Mouse (Mus musculus): ENCODE results near the gene Gfy. TPM values are rescaled to one million over a fixed set of nuclear protein-coding genes. Genes with fewer than 3 reads are reported as not detected.
A peak's percentile ranks its signal among the peaks of the same experiment; 100 is the strongest.
"Not testable (repeated sequence)": the region's sequence is repeated elsewhere in the genome, so short reads cannot be mapped to it uniquely, and the experiment has no call there.

The Gfy gene
- polyA plus RNA-seq, 1 experiment from 2014 or later, result not detected

DNA sequence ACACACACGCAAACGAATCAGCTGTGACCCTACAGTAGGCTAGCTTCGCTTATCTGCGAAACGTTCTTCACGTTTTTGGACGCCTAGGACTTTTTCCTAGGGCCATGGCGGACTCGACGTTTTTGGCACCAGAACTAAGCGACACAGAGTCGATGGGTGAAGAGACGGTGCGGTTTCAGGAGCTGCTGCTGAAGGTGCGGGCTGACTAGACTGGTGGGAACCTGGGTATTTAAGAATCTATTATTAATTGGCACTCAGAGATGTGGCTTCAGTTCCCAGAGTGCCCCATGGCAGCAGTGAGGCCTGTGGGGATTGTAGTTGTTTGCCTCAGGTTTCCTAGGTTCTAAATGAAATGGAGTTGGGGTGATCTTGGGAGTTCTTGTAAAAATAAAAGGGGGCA, 23.2 kb downstream of the Gfy start:
- no peak overlapping the region for H3K4me2 ChIP-seq
- H3K9me3 ChIP-seq (replicated peaks), result no peaks in the 10 kb centered on the region
- H3K4me3 ChIP-seq, result no peak overlapping the region
- ATAC-seq (ENCODE audit: insufficient number of reproducible peaks, low FRiP score), result no peak
- WGBS, result 92% methylated on average over 15 of the region's 15 CpGs
- no peak overlapping the region for H3K9ac ChIP-seq
- peaks cover 40% of the 10 kb centered on the region for H3K36me3 ChIP-seq
- no peaks in the 10 kb centered on the region for H3K27me3 ChIP-seq (replicated peaks)
- H3K4me1 ChIP-seq (replicated peaks), result peaks cover 12% of the 10 kb centered on the region
- H3K27ac ChIP-seq (ENCODE audit: poor library complexity, severe bottlenecking), result no peak overlapping the region

DNA sequence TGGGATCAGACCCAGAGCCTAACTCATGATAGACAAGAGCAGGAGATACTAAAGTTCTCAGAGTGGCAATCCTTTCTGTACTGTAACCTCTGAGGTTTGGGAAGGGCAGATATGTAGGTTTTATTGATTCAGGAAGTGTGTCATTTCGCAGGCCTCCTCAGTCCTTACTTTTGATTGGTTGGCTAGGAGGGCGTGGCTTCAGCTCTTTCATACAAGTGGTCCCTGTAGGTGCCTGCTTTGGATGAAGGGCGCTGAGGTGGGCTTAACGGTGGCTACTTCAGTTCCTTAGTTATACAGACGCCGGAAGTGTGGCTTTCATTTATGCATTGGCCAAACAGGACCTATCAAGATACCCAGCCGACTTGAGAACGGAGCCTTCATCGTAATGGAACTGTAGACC, 23.8 kb downstream of the Gfy start:
- peaks cover 36% of the 10 kb centered on the region for H3K36me3 ChIP-seq
- no peaks in the 10 kb centered on the region for H3K27me3 ChIP-seq (replicated peaks)
- peaks cover 12% of the 10 kb centered on the region for H3K4me1 ChIP-seq (replicated peaks)
- no peaks in the 10 kb centered on the region for H3K9me3 ChIP-seq (replicated peaks)
- H3K4me3 ChIP-seq, result 0 out of 2 replicates have a peak overlapping the region, but pooled peaks have one; percentile 66
- WGBS, result 82% methylated on average over 9 of the region's 9 CpGs
- H3K4me2 ChIP-seq, result no peak overlapping the region
- no peak overlapping the region for H3K27ac ChIP-seq (ENCODE audit: poor library complexity, severe bottlenecking)
- ATAC-seq (ENCODE audit: insufficient number of reproducible peaks, low FRiP score), result no peak
- no peak overlapping the region for H3K9ac ChIP-seq

DNA sequence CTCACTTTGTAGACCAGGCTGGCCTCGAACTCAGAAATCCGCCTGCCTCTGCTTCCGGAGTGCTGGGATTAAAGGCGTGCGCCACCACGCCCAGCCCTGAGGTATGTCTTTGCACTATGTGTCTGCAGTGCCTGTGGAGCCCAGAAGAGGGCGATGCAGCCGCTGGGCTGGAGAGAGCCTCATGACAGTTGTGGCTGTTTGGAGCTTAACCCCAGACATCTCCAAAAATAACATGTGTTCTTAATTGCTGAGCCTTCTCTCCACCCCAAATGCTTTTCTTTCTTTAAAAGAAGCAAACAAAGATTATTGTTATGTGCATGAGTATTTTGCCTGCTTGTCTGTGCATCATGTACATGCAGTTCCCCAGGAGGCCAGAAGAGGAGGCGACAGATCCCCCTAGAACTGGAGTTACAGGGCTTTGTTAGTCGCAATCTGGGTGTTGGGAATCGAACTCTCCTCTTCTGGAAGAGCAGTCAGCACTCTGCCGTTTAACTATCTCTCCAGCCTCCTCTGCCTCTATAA, 24.3 kb downstream of the Gfy start:
- peaks cover 31% of the 10 kb centered on the region for H3K36me3 ChIP-seq
- peak overlapping the region; percentile 66 for H3K4me3 ChIP-seq
- H3K9ac ChIP-seq, result 0 out of 2 replicates have a peak overlapping the region, but pooled peaks have one; percentile 18
- H3K27me3 ChIP-seq (replicated peaks), result no peaks in the 10 kb centered on the region
- WGBS, result 76% methylated on average over 12 of the region's 12 CpGs
- H3K9me3 ChIP-seq (replicated peaks), result no peaks in the 10 kb centered on the region
- peak overlapping the region; percentile 82 for H3K4me2 ChIP-seq
- H3K4me1 ChIP-seq (replicated peaks), result peaks cover 12% of the 10 kb centered on the region
- H3K27ac ChIP-seq (ENCODE audit: poor library complexity, severe bottlenecking), result 0 out of 2 replicates have a peak overlapping the region, but pooled peaks have one; percentile 7
- ATAC-seq (ENCODE audit: insufficient number of reproducible peaks, low FRiP score), result peak; percentile 9; the same call in 1 of the 2 replicates

DNA sequence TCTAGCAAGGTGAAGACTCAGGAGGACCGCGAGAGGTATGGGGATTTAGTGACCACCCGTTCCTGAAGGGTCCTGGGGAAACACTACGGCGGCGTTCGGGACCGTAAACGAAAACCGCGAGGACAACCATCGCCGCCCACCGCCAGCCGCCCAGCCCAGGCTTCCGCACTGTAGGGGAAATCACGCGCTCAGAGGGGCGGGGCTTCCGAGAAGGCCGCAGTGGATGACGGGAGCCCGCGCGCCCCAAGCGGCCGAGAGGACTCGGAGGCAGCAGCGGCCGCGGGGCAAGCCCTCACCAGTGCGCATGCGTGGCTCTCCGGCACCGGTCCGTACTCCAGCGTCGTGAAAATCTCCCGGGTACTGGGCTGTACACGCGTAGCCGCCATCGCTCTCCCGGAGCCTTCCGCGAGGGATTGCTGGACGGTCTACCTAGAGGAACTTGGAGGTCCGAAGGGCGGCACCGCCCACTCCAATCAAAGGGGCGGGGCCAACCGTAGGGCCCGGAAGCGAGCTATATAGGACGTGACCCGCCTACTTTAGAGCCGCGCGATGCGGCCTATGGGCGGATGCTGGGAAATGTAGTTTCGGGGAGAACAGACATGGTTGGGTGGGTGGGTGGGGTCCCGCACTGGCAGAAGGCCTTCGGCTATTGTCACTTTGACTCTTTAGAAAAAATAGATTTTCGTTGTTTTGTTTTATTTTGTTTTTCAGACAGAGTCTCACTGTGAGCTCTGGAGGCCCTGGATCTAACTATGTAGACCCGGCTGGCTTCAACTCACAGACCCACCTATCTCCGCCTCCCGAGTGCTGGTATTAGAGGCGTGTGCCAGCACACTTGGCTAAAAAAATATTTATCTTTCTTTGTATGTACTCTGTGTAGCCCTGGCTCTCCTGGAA, 25.0 kb downstream of the Gfy start, which contains the start of the genes Pih1d1 and Aldh16a1:
TSS of gene Pih1d1 (plus strand) at position 208 of the 897 bp plus-strand sequence.
TSS of gene Aldh16a1 (minus strand) at position 489 of the 897 bp plus-strand sequence.
- Histone ChIP-seq H3K4me3 (peak within 1 kb of the TSS; percentile 66), H3K27me3 (replicated peaks) (no peaks in the 10 kb centered on the region)
- 4% methylated on average over 69 of the region's 69 CpGs for WGBS

DNA sequence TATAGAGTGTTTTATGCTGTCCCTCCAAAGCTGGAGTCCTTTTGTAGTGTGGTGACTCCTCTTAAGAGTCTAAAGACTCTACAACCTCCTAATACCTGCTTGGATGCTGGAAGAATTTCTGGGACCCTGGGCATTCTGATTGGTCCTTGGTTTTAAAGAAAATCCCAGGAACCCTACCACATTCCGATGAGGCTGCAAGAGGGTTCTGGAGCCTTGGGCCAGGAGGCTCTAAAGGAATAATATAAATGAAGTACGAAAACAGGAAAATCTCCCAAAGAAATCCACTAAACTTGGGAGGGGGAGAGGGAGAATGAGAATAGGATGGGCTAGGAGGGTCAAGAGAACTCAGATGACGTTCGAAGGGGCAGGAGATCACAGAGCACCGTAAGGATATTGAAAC, 25.8 kb downstream of the Gfy start:
- Histone ChIP-seq H3K9me3 (replicated peaks) (no peaks in the 10 kb centered on the region), H3K27ac (ENCODE audit: poor library complexity, severe bottlenecking) (peak overlapping the region; percentile 94), H3K4me1 (replicated peaks) (peaks cover 13% of the 10 kb centered on the region), H3K4me3 (peak overlapping the region; percentile 66), H3K36me3 (peaks cover 16% of the 10 kb centered on the region), H3K27me3 (replicated peaks) (no peaks in the 10 kb centered on the region), H3K4me2 (peak overlapping the region; percentile 82), H3K9ac (peak overlapping the region; percentile 86)
- ATAC-seq (ENCODE audit: insufficient number of reproducible peaks, low FRiP score), result no peak
- WGBS, result 3% methylated on average over 5 of the region's 5 CpGs

More for the DNA sequence above, 25.0 kb downstream of the Gfy start, which contains the start of the genes Pih1d1 and Aldh16a1:
- H3K27ac ChIP-seq (ENCODE audit: poor library complexity, severe bottlenecking), result peak within 1 kb of the TSS; percentile 94
- H3K4me2 ChIP-seq, result peak within 1 kb of the TSS; percentile 82
- H3K36me3 ChIP-seq, result peaks cover 23% of the 10 kb centered on the region
- peak within 1 kb of the TSS; percentile 86 for H3K9ac ChIP-seq
- no peaks in the 10 kb centered on the region for H3K9me3 ChIP-seq (replicated peaks)
- ATAC-seq (ENCODE audit: insufficient number of reproducible peaks, low FRiP score), result peak; percentile 97
- H3K4me1 ChIP-seq (replicated peaks), result peaks cover 12% of the 10 kb centered on the region

DNA sequence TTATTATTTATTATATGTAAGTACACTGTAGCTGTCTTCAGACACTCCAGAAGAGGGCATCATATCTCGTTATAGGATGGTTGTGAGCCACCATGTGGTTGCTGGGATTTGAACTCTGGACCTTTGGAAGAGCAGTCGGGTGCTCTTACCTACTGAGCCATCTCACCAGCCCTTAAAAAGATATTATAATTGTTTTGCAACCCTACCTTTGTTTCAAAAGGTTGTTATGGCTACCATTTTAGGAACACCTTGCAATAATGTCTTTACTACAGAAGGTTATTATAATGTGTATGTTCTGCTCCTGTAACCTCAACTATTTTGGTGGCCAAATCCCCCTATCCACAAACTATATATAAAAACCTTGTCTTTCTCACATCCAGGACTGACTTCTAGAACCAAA, 26.3 kb downstream of the Gfy start:
- H3K27ac ChIP-seq (ENCODE audit: poor library complexity, severe bottlenecking); H3K9ac ChIP-seq; H3K4me3 ChIP-seq; H3K4me2 ChIP-seq; H3K9me3 ChIP-seq (replicated peaks); H3K27me3 ChIP-seq (replicated peaks); ATAC-seq (ENCODE audit: insufficient number of reproducible peaks, low FRiP score): not testable (repeated sequence)
- peaks cover 17% of the 10 kb centered on the region for H3K4me1 ChIP-seq (replicated peaks)
- peaks cover 11% of the 10 kb centered on the region for H3K36me3 ChIP-seq
- 93% methylated on average over 2 of the region's 2 CpGs for WGBS

DNA sequence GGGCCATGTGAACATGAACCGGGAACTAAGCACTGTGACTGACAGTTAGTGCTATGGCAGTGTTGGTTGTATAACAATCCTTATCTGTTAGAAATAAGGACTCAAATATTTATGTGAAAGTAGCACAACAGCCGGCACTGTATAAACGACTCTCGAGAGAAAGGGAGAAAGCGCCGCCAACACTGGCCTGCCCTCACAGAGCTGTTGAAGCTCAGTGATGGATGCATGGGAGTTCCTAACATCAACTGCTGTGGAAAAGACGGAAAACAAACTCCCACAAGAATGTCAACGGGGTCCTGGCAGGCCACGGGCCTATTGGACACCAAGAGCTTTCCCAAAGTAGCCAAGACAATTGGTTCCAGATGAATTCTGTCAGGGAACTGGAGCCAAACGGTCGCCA, 28.1 kb downstream of the Gfy start:
- WGBS, result 58% methylated on average over 11 of the region's 11 CpGs
- Histone ChIP-seq H3K27ac (ENCODE audit: poor library complexity, severe bottlenecking) (no peak overlapping the region), H3K4me1 (replicated peaks) (peaks cover 17% of the 10 kb centered on the region), H3K27me3 (replicated peaks) (no peaks in the 10 kb centered on the region), H3K36me3 (peaks cover 21% of the 10 kb centered on the region), H3K9me3 (replicated peaks) (no peaks in the 10 kb centered on the region), H3K9ac (no peak overlapping the region), H3K4me3 (no peak overlapping the region), H3K4me2 (no peak overlapping the region)
- no peak for ATAC-seq (ENCODE audit: insufficient number of reproducible peaks, low FRiP score)

DNA sequence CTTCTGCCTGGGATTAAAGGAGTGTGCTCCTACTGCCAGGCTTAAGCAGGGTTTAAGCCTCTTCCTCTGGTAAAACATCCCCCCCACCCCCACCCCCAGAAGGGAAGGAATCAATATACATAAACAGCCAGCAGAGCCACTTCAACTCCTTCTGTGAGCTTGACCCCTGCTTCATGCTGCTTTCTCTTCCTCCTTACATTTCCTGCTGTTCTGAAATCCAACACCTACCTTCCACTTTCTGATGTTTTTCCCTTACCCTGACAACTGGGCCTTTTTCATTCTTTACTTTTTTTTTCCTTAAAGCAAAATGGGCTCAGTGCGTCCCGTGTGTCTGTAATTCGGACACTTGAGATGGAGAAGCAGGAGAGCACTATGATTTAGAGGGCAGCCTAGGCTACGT, 29.0 kb downstream of the Gfy start:
- H3K27me3 ChIP-seq (replicated peaks), result no peaks in the 10 kb centered on the region
- WGBS, result 61% methylated on average over 4 of the region's 4 CpGs
- H3K4me1 ChIP-seq (replicated peaks), result peaks cover 16% of the 10 kb centered on the region
- no peak for ATAC-seq (ENCODE audit: insufficient number of reproducible peaks, low FRiP score)
- H3K27ac ChIP-seq (ENCODE audit: poor library complexity, severe bottlenecking), result no peak overlapping the region
- no peaks in the 10 kb centered on the region for H3K9me3 ChIP-seq (replicated peaks)
- 0 out of 2 replicates have a peak overlapping the region, but pooled peaks have one; percentile 40 for H3K9ac ChIP-seq
- H3K4me3 ChIP-seq, result no peak overlapping the region
- H3K4me2 ChIP-seq, result no peak overlapping the region
- H3K36me3 ChIP-seq, result peaks cover 26% of the 10 kb centered on the region

DNA sequence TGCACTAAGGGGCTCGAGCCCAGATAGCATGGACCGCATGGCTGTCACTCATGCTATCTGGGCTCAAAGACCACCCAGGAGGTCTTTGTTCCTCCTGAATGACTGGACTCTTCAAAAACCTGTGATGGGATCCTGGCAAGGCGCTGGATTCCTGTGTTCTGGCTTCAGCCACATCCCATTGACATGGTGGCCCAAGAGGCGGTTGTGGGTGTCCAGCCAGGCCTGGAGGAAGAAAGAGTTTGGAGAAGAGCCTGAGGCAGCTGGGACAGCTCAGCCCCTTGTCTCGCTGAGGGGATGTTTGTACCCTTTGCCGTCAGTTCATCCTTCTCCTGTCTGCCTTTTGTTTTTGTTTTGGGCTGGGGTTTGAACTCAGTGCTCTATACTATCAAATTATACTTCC, 29.8 kb downstream of the Gfy start:
- Histone ChIP-seq H3K4me1 (replicated peaks) (peaks cover 10% of the 10 kb centered on the region; the same call in 1 of the 2 replicates), H3K27me3 (replicated peaks) (no peaks in the 10 kb centered on the region), H3K4me3 (no peak overlapping the region), H3K4me2 (no peak overlapping the region), H3K27ac (ENCODE audit: poor library complexity, severe bottlenecking) (0 out of 2 replicates have a peak overlapping the region, but pooled peaks have one; percentile 15), H3K9ac (no peak overlapping the region), H3K9me3 (replicated peaks) (no peaks in the 10 kb centered on the region), H3K36me3 (peaks cover 34% of the 10 kb centered on the region)
- 60% methylated on average over 6 of the region's 6 CpGs for WGBS
- ATAC-seq (ENCODE audit: insufficient number of reproducible peaks, low FRiP score), result no peak

DNA sequence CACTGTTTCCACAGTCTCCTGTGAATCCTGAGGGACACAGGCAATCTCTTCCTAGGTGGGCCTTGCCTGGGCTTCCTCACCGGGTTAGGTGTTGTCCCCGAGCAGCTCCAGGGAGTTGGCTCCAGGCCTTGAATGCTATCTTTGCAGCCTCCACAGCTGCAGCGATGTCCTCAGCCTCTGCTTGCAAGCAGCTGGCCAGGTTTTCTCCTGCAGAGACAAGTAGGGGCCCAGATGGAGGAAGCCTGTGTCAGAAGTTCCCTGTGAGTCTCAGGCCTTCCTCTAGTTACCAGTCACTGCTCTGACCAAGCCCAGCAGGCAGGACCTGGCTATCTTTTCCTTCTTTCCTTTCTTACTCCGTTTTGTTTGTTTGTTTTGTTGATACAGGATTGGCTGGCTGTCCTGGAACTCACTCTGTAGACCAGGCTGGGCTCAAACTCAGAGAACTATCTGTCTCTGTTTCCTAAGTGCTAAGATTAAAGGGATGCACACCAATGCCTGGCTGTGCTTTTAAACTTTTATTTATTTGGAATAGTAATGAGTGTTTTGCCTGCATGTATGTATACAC, 30.8 kb downstream of the Gfy start:
- Histone ChIP-seq H3K27ac (ENCODE audit: poor library complexity, severe bottlenecking) (peak overlapping the region; percentile 34; the same call in 1 of the 2 replicates), H3K4me1 (replicated peaks) (peaks cover 9% of the 10 kb centered on the region; the same call in 1 of the 2 replicates), H3K9ac (peak overlapping the region; percentile 44), H3K36me3 (peaks cover 42% of the 10 kb centered on the region), H3K4me2 (no peak overlapping the region), H3K9me3 (replicated peaks) (no peaks in the 10 kb centered on the region), H3K27me3 (replicated peaks) (no peaks in the 10 kb centered on the region), H3K4me3 (no peak overlapping the region)
- ATAC-seq (ENCODE audit: insufficient number of reproducible peaks, low FRiP score), result no peak
- 29% methylated on average over 4 of the region's 4 CpGs for WGBS

DNA sequence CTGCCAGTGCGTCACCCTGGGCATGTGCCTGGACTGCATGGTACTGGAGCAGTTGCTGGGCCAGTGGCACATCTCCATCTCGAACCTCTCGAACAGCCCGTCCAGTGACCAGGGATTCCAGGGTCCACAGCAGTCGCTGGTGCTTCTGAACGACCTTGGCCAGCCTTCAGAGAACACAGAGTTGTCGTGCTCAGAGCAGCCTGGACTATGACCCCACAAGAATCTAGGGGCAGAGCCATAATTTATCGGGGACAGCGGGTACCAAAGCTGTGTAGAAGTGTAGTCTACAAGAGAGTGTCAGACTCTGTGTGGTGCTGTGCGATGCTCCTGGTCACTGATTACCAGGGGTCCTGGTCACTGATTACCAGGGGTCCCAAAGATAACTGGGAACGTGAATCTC, 31.5 kb downstream of the Gfy start:
- Histone ChIP-seq H3K36me3 (peaks cover 49% of the 10 kb centered on the region), H3K9ac (no peak overlapping the region), H3K27ac (ENCODE audit: poor library complexity, severe bottlenecking) (no peak overlapping the region), H3K4me1 (replicated peaks) (peaks cover 5% of the 10 kb centered on the region; the same call in 1 of the 2 replicates), H3K9me3 (replicated peaks) (no peaks in the 10 kb centered on the region), H3K4me3 (no peak overlapping the region), H3K4me2 (no peak overlapping the region), H3K27me3 (replicated peaks) (no peaks in the 10 kb centered on the region)
- no peak for ATAC-seq (ENCODE audit: insufficient number of reproducible peaks, low FRiP score)
- 76% methylated on average over 11 of the region's 11 CpGs for WGBS
